Mouse (Mus musculus): ENCODE data around the gene Pex1.

DNA sequence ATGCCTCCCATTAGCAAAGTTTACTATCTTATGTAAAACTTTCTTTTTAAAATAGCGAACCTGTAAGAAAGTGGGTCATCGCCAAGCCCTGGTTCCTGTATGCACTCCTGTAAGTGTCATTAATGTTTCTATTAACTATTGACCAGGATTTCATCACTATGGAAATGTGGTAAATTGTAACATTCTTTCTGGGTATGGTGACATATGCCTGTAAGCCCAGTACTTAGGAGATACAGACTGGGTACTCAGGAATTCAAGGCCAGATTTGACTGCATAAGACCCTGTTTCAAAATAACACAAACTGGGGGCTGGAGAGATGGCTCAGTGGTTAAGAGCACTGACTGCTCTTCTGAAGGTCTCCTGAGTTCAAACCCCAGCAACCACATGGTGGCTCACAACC lies 69.4 kb downstream of the Pex1 start:
- TF ChIP-seq EP300 (IDR thresholded peaks at IDR 0.05; ENCODE audit: low read depth) = no peak
- TF ChIP-seq CTCF (IDR thresholded peaks at IDR 0.05; ENCODE audit: low read depth) = no peak
